ENCODE assay signal across 14 mouse cellular contexts in genomic region chr11:74550615-74551102, GRCm38 (mm10).
DNase-seq lines count a peak whose midpoint lies in the region; ATAC-seq and TF ChIP-seq lines count a peak whose summit lies in the region.
"Had no signal": no experiment of that assay in that cellular context is flagged by ENCODE, and none has a peak within 500 bp of the region (broad histone marks: within the 10 kb centered on the region; RNA-seq: fewer than 3 reads in every experiment).

No protein-coding gene starts in this region.

- no peaks in the 10 kb centered on the region for H3K36me3 ChIP-seq in heart, embryonic 10.5 days
- no peaks in the 10 kb centered on the region for H3K36me3 ChIP-seq in heart, adult 2 months (ENCODE audit: control insufficient read depth, insufficient read depth, low read length)
- H3K36me3 ChIP-seq in kidney, embryonic 14.5 days (ENCODE audit: control insufficient read depth, insufficient read depth, low read length), result no peaks in the 10 kb centered on the region
- H3K36me3 ChIP-seq in midbrain, embryonic 15.5 days (replicated peaks), result no peaks in the 10 kb centered on the region
- H3K36me3 ChIP-seq: heart, embryonic 13.5 days had no signal

- no peak overlapping the region for H3K4me3 ChIP-seq in heart, embryonic 10.5 days
- H3K4me3 ChIP-seq in heart, adult 2 months, result no peak overlapping the region
- no peak overlapping the region for H3K4me3 ChIP-seq in kidney, embryonic 14.5 days (ENCODE audit: low read length)
- H3K4me3 ChIP-seq in midbrain, embryonic 15.5 days, result no peak overlapping the region
- H3K4me3 ChIP-seq: heart, embryonic 13.5 days; layer of hippocampus, adult 2 months had no signal

- H3K4me1 ChIP-seq in heart, embryonic 10.5 days, result peaks cover 51% of the 10 kb centered on the region
- peaks cover 6% of the 10 kb centered on the region for H3K4me1 ChIP-seq in heart, adult 2 months (ENCODE audit: control insufficient read depth, insufficient read depth, low read length)
- peaks cover 7% of the 10 kb centered on the region; the same call in 1 of the 2 replicates for H3K4me1 ChIP-seq in kidney, embryonic 14.5 days (ENCODE audit: control insufficient read depth, insufficient read depth, low read length)
- H3K4me1 ChIP-seq in midbrain, embryonic 15.5 days, result peaks cover 36% of the 10 kb centered on the region

- no peaks in the 10 kb centered on the region for H3K79me2 ChIP-seq in heart, adult 2 months (replicated peaks; ENCODE audit: control insufficient read depth, insufficient read depth, low read length)

- H3K27ac ChIP-seq in heart, embryonic 10.5 days, result peak overlapping the region; percentile 52
- H3K27ac ChIP-seq in heart, adult 2 months, result no peak overlapping the region
- H3K27ac ChIP-seq in kidney, embryonic 14.5 days (ENCODE audit: low read depth, low read length), result no peak overlapping the region
- H3K27ac ChIP-seq in midbrain, embryonic 15.5 days, result no peak overlapping the region
- H3K27ac ChIP-seq: heart, embryonic 13.5 days had no signal

- no peak for TF ChIP-seq EP300 in heart, adult 2 months (IDR thresholded peaks at IDR 0.05; ENCODE audit: insufficient read depth, low read depth, low read length)

- intact Hi-C loops in heart, adult 2 months (cut with DNase I), result no loop called here

- H3K4me2 ChIP-seq in kidney, embryonic 14.5 days (replicated peaks; ENCODE audit: low read depth, low read length), result no peak overlapping the region
- H3K4me2 ChIP-seq in midbrain, embryonic 15.5 days, result no peak overlapping the region
- H3K4me2 ChIP-seq: heart, embryonic 13.5 days had no signal

- WGBS in heart, embryonic 10.5 days, result 54% methylated on average over 5 of the region's 5 CpGs
- WGBS in heart, adult 2 months, result 60% methylated on average over 5 of the region's 5 CpGs
- WGBS in kidney, embryonic 14.5 days, result 56% methylated on average over 5 of the region's 5 CpGs
- 66% methylated on average over 5 of the region's 5 CpGs for WGBS in midbrain, embryonic 15.5 days

- no peak for TF ChIP-seq POLR2A in heart, adult 2 months (IDR thresholded peaks at IDR 0.05; ENCODE audit: insufficient read depth, low read depth, low read length)

- H3K9ac ChIP-seq in heart, adult 2 months (ENCODE audit: low read depth, low read length), result no peak overlapping the region
- no peak overlapping the region for H3K9ac ChIP-seq in kidney, embryonic 14.5 days (ENCODE audit: low read depth, low read length)
- H3K9ac ChIP-seq in midbrain, embryonic 15.5 days, result no peak overlapping the region
- H3K9ac ChIP-seq: heart, embryonic 13.5 days had no signal

- no peak for ATAC-seq in kidney, embryonic 14.5 days (ENCODE audit: low FRiP score, low TSS enrichment)
- ATAC-seq in midbrain, embryonic 15.5 days (replicated peaks), result no peak
- ATAC-seq: midbrain, embryonic 16.5 days had no signal

- no peaks in the 10 kb centered on the region for H3K9me3 ChIP-seq in heart, embryonic 10.5 days
- H3K9me3 ChIP-seq in kidney, embryonic 14.5 days (ENCODE audit: control insufficient read depth, low read length), result no peaks in the 10 kb centered on the region
- H3K9me3 ChIP-seq in midbrain, embryonic 15.5 days, result no peaks in the 10 kb centered on the region
- H3K9me3 ChIP-seq: heart, embryonic 13.5 days had no signal

- DNase-seq in heart, embryonic 10.5 days (ENCODE audit: low spot score), result no peak
- DNase-seq in heart, adult 2 months, result no peak
- DNase-seq in kidney, postnatal 14 days, result peak; percentile 29
- DNase-seq in thymus, postnatal 0 days (ENCODE audit: low spot score), result peak; percentile 32
- no peak for DNase-seq in thymus, postnatal 10 days (ENCODE audit: low spot score in 2 of 2)
- peak; percentile 39 for DNase-seq in naive thymus-derived CD4-positive, alpha-beta T cell, adult 2 months (ENCODE audit: low read depth)
- DNase-seq: B cell, adult 2 months; cerebellum, adult 9-11 months; spleen, adult 18-20 months had no signal

- TF ChIP-seq CTCF in heart, adult 2 months (IDR thresholded peaks at IDR 0.05), result no peak

- H3K27me3 ChIP-seq in heart, embryonic 10.5 days (ENCODE audit: insufficient read depth, poor library complexity, severe bottlenecking), result no peaks in the 10 kb centered on the region
- no peaks in the 10 kb centered on the region for H3K27me3 ChIP-seq in heart, adult 2 months (ENCODE audit: control insufficient read depth, insufficient read depth, low read length)
- no peaks in the 10 kb centered on the region for H3K27me3 ChIP-seq in kidney, embryonic 14.5 days (ENCODE audit: control insufficient read depth, insufficient read depth, low read length)
- no peaks in the 10 kb centered on the region for H3K27me3 ChIP-seq in midbrain, embryonic 15.5 days (replicated peaks)
- H3K27me3 ChIP-seq: heart, embryonic 13.5 days had no signal

Comparison
In these comparisons a context has a peak if more than half of its experiments do, and no peak if none do; other contexts are left out.
1. DNase-seq: peak in kidney, postnatal 14 days (single experiment), thymus, postnatal 0 days (single experiment) and naive thymus-derived CD4-positive, alpha-beta T cell, adult 2 months (single experiment); none in heart, embryonic 10.5 days (single experiment), heart, adult 2 months (0 of 2) and thymus, postnatal 10 days (0 of 2).